Mouse (Mus musculus): ENCODE results near the gene Olfr525. TPM values are rescaled to one million over a fixed set of nuclear protein-coding genes. Genes with fewer than 3 reads are reported as not detected.

Gene Olfr525
- polyA plus RNA-seq (2015; fragmentation: Nextera tagmentation; extraction: Ambion mirVana) = not detected in 2 replicates

GRCm38 (mm10) chr7:140320558-140320957 lies at the start of gene Olfr525:
Gene Olfr525 (plus strand): TSS chr7:140320858.
- H3K36me3 ChIP-seq (ENCODE audit: control insufficient read depth, insufficient read depth) = no peaks in the 10 kb centered on the region
- 10% methylated on average over 1 of the region's 1 CpGs for WGBS (ENCODE audit: insufficient replicate concordance)
- H3K27ac ChIP-seq (ENCODE audit: low read length) = no peak within 1 kb of the TSS
- no peaks in the 10 kb centered on the region for H3K27me3 ChIP-seq (ENCODE audit: control insufficient read depth, insufficient read depth, low read depth, low read length)
- H3K9ac ChIP-seq (ENCODE audit: low read depth, low read length) = no peak within 1 kb of the TSS
- H3K4me2 ChIP-seq (ENCODE audit: low read depth, low read length) = no peak within 1 kb of the TSS
- H3K9me3 ChIP-seq (replicated peaks; ENCODE audit: control insufficient read depth, low read length) = no peaks in the 10 kb centered on the region
- no peak for ATAC-seq (ENCODE audit: low read depth)
- H3K4me1 ChIP-seq (ENCODE audit: control insufficient read depth, low read depth, low read length) = no peaks in the 10 kb centered on the region
- no peak within 1 kb of the TSS for H3K4me3 ChIP-seq (ENCODE audit: low read depth, low read length)

- 68% methylated on average over 9 of the region's 9 CpGs for WGBS (ENCODE audit: insufficient replicate concordance)
- H3K27ac ChIP-seq (ENCODE audit: low read length) = no peak overlapping the region
- H3K27me3 ChIP-seq (ENCODE audit: control insufficient read depth, insufficient read depth, low read depth, low read length) = no peaks in the 10 kb centered on the region
- no peak overlapping the region for H3K4me2 ChIP-seq (ENCODE audit: low read depth, low read length)
- ATAC-seq (ENCODE audit: low read depth) = no peak
- H3K36me3 ChIP-seq (ENCODE audit: control insufficient read depth, insufficient read depth) = no peaks in the 10 kb centered on the region
- no peaks in the 10 kb centered on the region for H3K9me3 ChIP-seq (replicated peaks; ENCODE audit: control insufficient read depth, low read length)
- no peak overlapping the region for H3K4me3 ChIP-seq (ENCODE audit: low read depth, low read length)
- H3K9ac ChIP-seq (ENCODE audit: low read depth, low read length) = no peak overlapping the region
- no peaks in the 10 kb centered on the region for H3K4me1 ChIP-seq (ENCODE audit: control insufficient read depth, low read depth, low read length)
These were observed 24.9 kb upstream of the Olfr525 start for GRCm38 (mm10) chr7:140295746-140296145.

- Histone ChIP-seq H3K9me3 (replicated peaks; ENCODE audit: control insufficient read depth, low read length) (no peaks in the 10 kb centered on the region), H3K9ac (ENCODE audit: low read depth, low read length) (no peak overlapping the region), H3K27me3 (ENCODE audit: control insufficient read depth, insufficient read depth, low read depth, low read length) (no peaks in the 10 kb centered on the region), H3K4me2 (ENCODE audit: low read depth, low read length) (no peak overlapping the region), H3K4me1 (ENCODE audit: control insufficient read depth, low read depth, low read length) (no peaks in the 10 kb centered on the region), H3K36me3 (ENCODE audit: control insufficient read depth, insufficient read depth) (no peaks in the 10 kb centered on the region), H3K4me3 (ENCODE audit: low read depth, low read length) (no peak overlapping the region), H3K27ac (ENCODE audit: low read length) (no peak overlapping the region)
- ATAC-seq (ENCODE audit: low read depth) = no peak
- 53% methylated on average over 6 of the region's 6 CpGs for WGBS (ENCODE audit: insufficient replicate concordance)
These were observed 23.8 kb upstream of the Olfr525 start for GRCm38 (mm10) chr7:140296876-140297275.

- WGBS (ENCODE audit: insufficient replicate concordance) = 66% methylated on average over 3 of the region's 3 CpGs
- Histone ChIP-seq H3K9ac (ENCODE audit: low read depth, low read length) (no peak overlapping the region), H3K36me3 (ENCODE audit: control insufficient read depth, insufficient read depth) (no peaks in the 10 kb centered on the region), H3K4me1 (ENCODE audit: control insufficient read depth, low read depth, low read length) (no peaks in the 10 kb centered on the region), H3K27me3 (ENCODE audit: control insufficient read depth, insufficient read depth, low read depth, low read length) (no peaks in the 10 kb centered on the region), H3K4me3 (ENCODE audit: low read depth, low read length) (no peak overlapping the region), H3K27ac (ENCODE audit: low read length) (no peak overlapping the region), H3K9me3 (replicated peaks; ENCODE audit: control insufficient read depth, low read length) (no peaks in the 10 kb centered on the region), H3K4me2 (ENCODE audit: low read depth, low read length) (no peak overlapping the region)
- ATAC-seq (ENCODE audit: low read depth) = no peak
These were observed 21.2 kb upstream of the Olfr525 start for GRCm38 (mm10) chr7:140299416-140299815.

GRCm38 (mm10) chr7:140319861-140320385 lies 735 bp upstream of the Olfr525 start:
- no peak overlapping the region for H3K9ac ChIP-seq (ENCODE audit: low read depth, low read length)
- 61% methylated on average over 3 of the region's 3 CpGs for WGBS (ENCODE audit: insufficient replicate concordance)
- H3K9me3 ChIP-seq (replicated peaks; ENCODE audit: control insufficient read depth, low read length) = no peaks in the 10 kb centered on the region
- no peaks in the 10 kb centered on the region for H3K27me3 ChIP-seq (ENCODE audit: control insufficient read depth, insufficient read depth, low read depth, low read length)
- ATAC-seq (ENCODE audit: low read depth) = no peak
- H3K4me2 ChIP-seq (ENCODE audit: low read depth, low read length) = no peak overlapping the region
- no peak overlapping the region for H3K4me3 ChIP-seq (ENCODE audit: low read depth, low read length)
- H3K36me3 ChIP-seq (ENCODE audit: control insufficient read depth, insufficient read depth) = no peaks in the 10 kb centered on the region
- no peak overlapping the region for H3K27ac ChIP-seq (ENCODE audit: low read length)
- H3K4me1 ChIP-seq (ENCODE audit: control insufficient read depth, low read depth, low read length) = no peaks in the 10 kb centered on the region

- Histone ChIP-seq H3K9ac (ENCODE audit: low read depth, low read length) (no peak overlapping the region), H3K9me3 (replicated peaks; ENCODE audit: control insufficient read depth, low read length) (no peaks in the 10 kb centered on the region), H3K27me3 (ENCODE audit: control insufficient read depth, insufficient read depth, low read depth, low read length) (no peaks in the 10 kb centered on the region), H3K4me1 (ENCODE audit: control insufficient read depth, low read depth, low read length) (no peaks in the 10 kb centered on the region), H3K4me3 (ENCODE audit: low read depth, low read length) (no peak overlapping the region), H3K36me3 (ENCODE audit: control insufficient read depth, insufficient read depth) (no peaks in the 10 kb centered on the region), H3K4me2 (ENCODE audit: low read depth, low read length) (no peak overlapping the region), H3K27ac (ENCODE audit: low read length) (no peak overlapping the region)
- no peak for ATAC-seq (ENCODE audit: low read depth)
These were observed 477 bp downstream of the Olfr525 start for GRCm38 (mm10) chr7:140321135-140321534.

- Histone ChIP-seq H3K27ac (ENCODE audit: low read length) (no peak overlapping the region), H3K4me2 (ENCODE audit: low read depth, low read length) (no peak overlapping the region), H3K27me3 (ENCODE audit: control insufficient read depth, insufficient read depth, low read depth, low read length) (no peaks in the 10 kb centered on the region), H3K9me3 (replicated peaks; ENCODE audit: control insufficient read depth, low read length) (no peaks in the 10 kb centered on the region), H3K9ac (ENCODE audit: low read depth, low read length) (no peak overlapping the region), H3K36me3 (ENCODE audit: control insufficient read depth, insufficient read depth) (no peaks in the 10 kb centered on the region), H3K4me1 (ENCODE audit: control insufficient read depth, low read depth, low read length) (no peaks in the 10 kb centered on the region), H3K4me3 (ENCODE audit: low read depth, low read length) (no peak overlapping the region)
- no peak for ATAC-seq (ENCODE audit: low read depth)
- WGBS (ENCODE audit: insufficient replicate concordance) = 21% methylated on average over 1 of the region's 1 CpGs
These were observed 9.2 kb downstream of the Olfr525 start for GRCm38 (mm10) chr7:140329766-140330304.

GRCm38 (mm10) chr7:140333717-140334116 lies 13.1 kb downstream of the Olfr525 start, which contains the start of gene Olfr527:
Gene Olfr527 (plus strand): TSS chr7:140334017.
- H3K9me3 ChIP-seq (replicated peaks; ENCODE audit: control insufficient read depth, low read length) = no peaks in the 10 kb centered on the region
- ATAC-seq (ENCODE audit: low read depth) = no peak
- H3K4me1 ChIP-seq (ENCODE audit: control insufficient read depth, low read depth, low read length) = no peaks in the 10 kb centered on the region
- no peak within 1 kb of the TSS for H3K9ac ChIP-seq (ENCODE audit: low read depth, low read length)
- no peak within 1 kb of the TSS for H3K4me2 ChIP-seq (ENCODE audit: low read depth, low read length)
- no peak within 1 kb of the TSS for H3K4me3 ChIP-seq (ENCODE audit: low read depth, low read length)
- H3K36me3 ChIP-seq (ENCODE audit: control insufficient read depth, insufficient read depth) = no peaks in the 10 kb centered on the region
- WGBS (ENCODE audit: insufficient replicate concordance) = 80% methylated on average over 2 of the region's 2 CpGs
- no peak within 1 kb of the TSS for H3K27ac ChIP-seq (ENCODE audit: low read length)
- no peaks in the 10 kb centered on the region for H3K27me3 ChIP-seq (ENCODE audit: control insufficient read depth, insufficient read depth, low read depth, low read length)

- Histone ChIP-seq H3K4me2 (ENCODE audit: low read depth, low read length) (no peak within 1 kb of the TSS), H3K9me3 (replicated peaks; ENCODE audit: control insufficient read depth, low read length) (no peaks in the 10 kb centered on the region), H3K36me3 (ENCODE audit: control insufficient read depth, insufficient read depth) (no peaks in the 10 kb centered on the region), H3K4me3 (ENCODE audit: low read depth, low read length) (no peak within 1 kb of the TSS), H3K27ac (ENCODE audit: low read length) (no peak within 1 kb of the TSS), H3K27me3 (ENCODE audit: control insufficient read depth, insufficient read depth, low read depth, low read length) (no peaks in the 10 kb centered on the region), H3K9ac (ENCODE audit: low read depth, low read length) (no peak within 1 kb of the TSS), H3K4me1 (ENCODE audit: control insufficient read depth, low read depth, low read length) (no peaks in the 10 kb centered on the region)
- ATAC-seq (ENCODE audit: low read depth) = no peak
- 37% methylated on average over 3 of the region's 3 CpGs for WGBS (ENCODE audit: insufficient replicate concordance)
These were observed 40.9 kb downstream of the Olfr525 start, which contains the start of gene Olfr60 for GRCm38 (mm10) chr7:140361571-140361970. Gene Olfr60 (minus strand): TSS chr7:140361671.
